8 mouse cellular contexts compared by ENCODE assay signal in genomic region chr1:164870694-164871093, GRCm38 (mm10).
A peak's percentile ranks its signal among the peaks of the same experiment; 100 is the strongest.
DNase-seq lines count a peak whose midpoint lies in the region; ATAC-seq lines count a peak whose summit lies in the region.

No protein-coding gene starts in this region.

- H3K4me2 ChIP-seq in embryonic facial prominence, embryonic 11.5 days (ENCODE audit: low read depth, low read length), result no peak overlapping the region
- H3K4me2 ChIP-seq in limb, embryonic 11.5 days (ENCODE audit: low read depth, severe bottlenecking), result no peak overlapping the region

- no peak for ATAC-seq in embryonic facial prominence, embryonic 11.5 days (replicated peaks; ENCODE audit: insufficient number of reproducible peaks, low FRiP score, low TSS enrichment, low read depth)
- no peak for ATAC-seq in limb, embryonic 11.5 days (ENCODE audit: insufficient number of reproducible peaks, low FRiP score, low TSS enrichment, low read depth)

- 58% methylated on average over 7 of the region's 7 CpGs for WGBS in embryonic facial prominence, embryonic 11.5 days
- WGBS in embryonic facial prominence, embryonic 10.5 days, result 54% methylated on average over 7 of the region's 7 CpGs
- WGBS in limb, embryonic 11.5 days, result 52% methylated on average over 7 of the region's 7 CpGs

- no peak overlapping the region for H3K4me3 ChIP-seq in embryonic facial prominence, embryonic 11.5 days (ENCODE audit: low read depth, low read length)
- no peak overlapping the region for H3K4me3 ChIP-seq in embryonic facial prominence, embryonic 10.5 days
- H3K4me3 ChIP-seq in limb, embryonic 11.5 days (ENCODE audit: low read depth, low read length), result no peak overlapping the region

- no peaks in the 10 kb centered on the region for H3K9me3 ChIP-seq in embryonic facial prominence, embryonic 11.5 days (replicated peaks; ENCODE audit: control insufficient read depth, low read length)
- no peaks in the 10 kb centered on the region for H3K9me3 ChIP-seq in embryonic facial prominence, embryonic 10.5 days
- no peaks in the 10 kb centered on the region for H3K9me3 ChIP-seq in limb, embryonic 11.5 days (ENCODE audit: control insufficient read depth, low read length)

- no peaks in the 10 kb centered on the region for H3K27me3 ChIP-seq in embryonic facial prominence, embryonic 11.5 days (ENCODE audit: control insufficient read depth, insufficient read depth, low read length)
- H3K27me3 ChIP-seq in embryonic facial prominence, embryonic 10.5 days (replicated peaks; ENCODE audit: low read depth, poor library complexity, severe bottlenecking), result no peaks in the 10 kb centered on the region
- no peaks in the 10 kb centered on the region for H3K27me3 ChIP-seq in limb, embryonic 11.5 days (ENCODE audit: control insufficient read depth, insufficient read depth, low read length)

- no peaks in the 10 kb centered on the region for H3K36me3 ChIP-seq in embryonic facial prominence, embryonic 11.5 days (replicated peaks; ENCODE audit: control insufficient read depth, insufficient read depth, low read depth, low read length)
- no peaks in the 10 kb centered on the region for H3K36me3 ChIP-seq in embryonic facial prominence, embryonic 10.5 days (replicated peaks)
- no peaks in the 10 kb centered on the region for H3K36me3 ChIP-seq in limb, embryonic 11.5 days (ENCODE audit: control insufficient read depth, insufficient read depth, low read length)

- H3K9ac ChIP-seq in embryonic facial prominence, embryonic 11.5 days (replicated peaks; ENCODE audit: low read length), result no peak overlapping the region
- no peak overlapping the region for H3K9ac ChIP-seq in limb, embryonic 11.5 days (ENCODE audit: low read length)

- H3K4me1 ChIP-seq in embryonic facial prominence, embryonic 11.5 days (ENCODE audit: control insufficient read depth, insufficient read depth, low read length), result no peaks in the 10 kb centered on the region
- peaks cover 3% of the 10 kb centered on the region; the same call in 1 of the 2 replicates for H3K4me1 ChIP-seq in embryonic facial prominence, embryonic 10.5 days
- no peaks in the 10 kb centered on the region for H3K4me1 ChIP-seq in limb, embryonic 11.5 days (ENCODE audit: control insufficient read depth, insufficient read depth, low read length)

- DNase-seq in embryonic facial prominence, embryonic 11.5 days (ENCODE audit: low spot score), result peak; percentile 39
- DNase-seq in embryonic facial prominence, embryonic 10.5 days (ENCODE audit: low spot score), result no peak
- peak; percentile 40 for DNase-seq in right cerebral cortex, postnatal 14 days
- no peak for DNase-seq in right cerebral cortex, adult 18-20 months
- peak; percentile 27 for DNase-seq in limb, embryonic 11.5 days (ENCODE audit: low spot score)
- peak; percentile 35 to 66 for DNase-seq in spleen, postnatal 14 days (ENCODE audit: low spot score in 2 of 2)
- DNase-seq in urinary bladder, postnatal 25 days (ENCODE audit: low spot score), result no peak
- no peak for DNase-seq in cerebellum, adult 18-20 months

- no peak overlapping the region for H3K27ac ChIP-seq in embryonic facial prominence, embryonic 11.5 days (replicated peaks; ENCODE audit: low read depth, low read length)
- no peak overlapping the region for H3K27ac ChIP-seq in embryonic facial prominence, embryonic 10.5 days (replicated peaks)
- H3K27ac ChIP-seq in limb, embryonic 11.5 days (replicated peaks; ENCODE audit: low read depth, low read length), result no peak overlapping the region

Comparison
In these comparisons a context has a peak if more than half of its experiments do, and no peak if none do; other contexts are left out.
1. DNase-seq: peak in embryonic facial prominence, embryonic 11.5 days (single experiment), right cerebral cortex, postnatal 14 days (single experiment), limb, embryonic 11.5 days (single experiment) and spleen, postnatal 14 days (2 of 2); none in embryonic facial prominence, embryonic 10.5 days (single experiment), right cerebral cortex, adult 18-20 months (single experiment), urinary bladder, postnatal 25 days (single experiment) and cerebellum, adult 18-20 months (0 of 2).